Mouse (Mus musculus) midbrain, postnatal 0 days (tissue): ENCODE measurements around the gene Pten. TPM values are rescaled to one million over a fixed set of nuclear protein-coding genes. Genes with fewer than 3 reads are reported as not detected.
A peak's percentile ranks its signal among the peaks of the same experiment; 100 is the strongest.

Source experiments
- ATAC-seq: fragments of 200-750 bp; cut with Nextera tagmentation; 2 replicates; pipeline ENCODE4 v1.8.0; 2017; ENCODE audit warnings: moderate number of reproducible peaks, mild to moderate bottlenecking, moderate TSS enrichment, moderate library complexity; ENCODE audit not compliant: low FRiP score
- DNase-seq: peaks from one replicate; pipeline ENCODE4 v3.0.0-alpha.2; 2015; ENCODE audit warnings: low spot score
- H3K27ac ChIP-seq: fragments of 300-500 bp; sonication (generic); 2 replicates; pipeline ENCODE4 v1.5.1; 2014; ENCODE audit warnings: low read depth, mild to moderate bottlenecking, low read length, mixed read lengths
- H3K27me3 ChIP-seq: fragments of 300-500 bp; sonication (generic); 2 replicates; pipeline ENCODE4 v1.6.1; 2014; ENCODE audit warnings: low read length, control low read depth, mixed read lengths; ENCODE audit not compliant: insufficient read depth
- H3K36me3 ChIP-seq: fragments of 300-500 bp; sonication (generic); 2 replicates; pipeline ENCODE4 v1.6.1; 2014; ENCODE audit warnings: low read length, control low read depth, mixed read lengths; ENCODE audit not compliant: insufficient read depth
- H3K4me1 ChIP-seq: fragments of 300-500 bp; sonication (generic); 2 replicates; pipeline ENCODE4 v1.6.1; 2014; ENCODE audit warnings: mild to moderate bottlenecking, control low read depth, antibody characterized with exemption, low read length, mixed read lengths; ENCODE audit not compliant: insufficient read depth
- H3K4me2 ChIP-seq: fragments of 300-500 bp; sonication (generic); 2 replicates; pipeline ENCODE4 v1.6.1; 2014; ENCODE audit warnings: low read depth, mild to moderate bottlenecking, low read length, mixed read lengths; ENCODE audit not compliant: poor library complexity, severe bottlenecking
- H3K4me3 ChIP-seq: fragments of 300-500 bp; sonication (generic); 2 replicates; pipeline ENCODE4 v1.5.1; 2014; ENCODE audit warnings: low read depth, mild to moderate bottlenecking, low read length, moderate library complexity
- H3K9ac ChIP-seq: fragments of 300-500 bp; sonication (generic); replicated peaks from 2 replicates; pipeline ENCODE4 v1.6.1; 2014; ENCODE audit warnings: mild to moderate bottlenecking, low read length, moderate library complexity, mixed read lengths; ENCODE audit not compliant: poor library complexity, severe bottlenecking
- H3K9me3 ChIP-seq: fragments of 300-500 bp; sonication (generic); 2 replicates; pipeline ENCODE4 v1.6.1; 2016; ENCODE audit warnings: low read length, control low read depth
- CTCF ChIP-seq: IDR thresholded peaks from 2 replicates; pipeline ENCODE4 v1.5.1; 2016; ENCODE audit warnings: antibody characterized with exemption, mild to moderate bottlenecking
- WGBS: fragments of 180-500 bp; shearing (Covaris S2); extraction: QIAGEN DNeasy Blood & Tissue Kit; methylation state at CpG from one replicate; pipeline ENCODE4 v1.1.7; 2014; 5-methylcytosine and 5-hydroxymethylcytosine counted together
- polyA plus RNA-seq: library from polyadenylated mRNA; unstranded; fragments of >200 nt; fragmentation: Nextera tagmentation; extraction: Ambion mirVana; gene quantifications from 2 replicates; pipeline ENCODE4 v1.2.1, GENCODE M21; 2015
- total RNA-seq: library from RNA; depleted of rRNA; stranded (reverse); fragments of >200 nt; gene quantifications from 2 replicates; pipeline ENCODE4 v1.2.3, GENCODE M21; 2014; rRNA removed

Gene Pten
- total and polyA plus RNA-seq, 2 experiments from 2014 or later, result 14.0 to 117 TPM

DNA sequence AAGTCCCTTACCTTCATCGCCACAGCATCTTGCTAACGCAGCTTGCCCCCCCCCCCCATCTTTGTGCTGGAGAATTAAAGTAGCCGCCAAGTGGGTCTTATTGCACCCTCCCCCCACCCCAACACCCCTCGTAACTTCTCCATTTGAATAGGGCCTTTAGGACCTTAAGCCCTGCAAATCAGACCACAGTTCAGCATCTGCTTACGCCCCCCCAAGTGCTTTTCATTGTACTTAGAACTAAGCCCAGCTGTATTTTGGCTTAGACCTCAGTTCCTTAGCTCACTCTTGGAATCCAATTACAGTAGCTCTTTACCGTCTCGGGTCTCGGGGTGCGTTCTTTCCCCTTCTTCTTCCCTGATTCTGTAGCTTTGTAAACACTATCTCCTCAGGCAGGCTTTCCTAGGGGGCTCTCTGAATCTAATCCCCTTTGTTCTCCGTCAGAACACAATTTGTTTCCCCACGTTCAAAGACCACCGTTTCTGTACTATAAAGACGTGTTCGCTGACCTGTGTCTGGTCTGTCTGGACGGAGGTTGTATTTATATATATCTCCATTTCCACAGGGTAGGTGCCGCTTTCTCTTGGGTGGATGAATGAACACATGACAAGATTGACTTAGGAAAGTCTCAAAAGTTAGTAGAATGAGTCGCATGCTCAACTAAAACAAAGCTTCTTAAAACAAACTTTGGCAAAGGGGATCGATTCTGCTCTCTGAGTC is 110.0 kb downstream of the Pten start:
- Histone ChIP-seq H3K4me1 (no peaks in the 10 kb centered on the region), H3K9ac (no peak overlapping the region), H3K36me3 (no peaks in the 10 kb centered on the region), H3K4me3 (peak overlapping the region; percentile 19), H3K27ac (no peak overlapping the region), H3K27me3 (no peaks in the 10 kb centered on the region), H3K9me3 (no peaks in the 10 kb centered on the region), H3K4me2 (peak overlapping the region; percentile 45)
- ATAC-seq, result no peak
- TF ChIP-seq CTCF, result no peak
- no peak for DNase-seq
- WGBS, result 3% methylated on average over 16 of the region's 18 CpGs

- no peak for TF ChIP-seq CTCF
- DNase-seq (no peak), ATAC-seq (no peak)
- 50% methylated on average over 5 of the region's 5 CpGs for WGBS
- Histone ChIP-seq H3K9me3 (no peaks in the 10 kb centered on the region), H3K36me3 (no peaks in the 10 kb centered on the region), H3K27ac (no peak overlapping the region), H3K4me2 (no peak overlapping the region), H3K4me3 (no peak overlapping the region), H3K9ac (no peak overlapping the region), H3K4me1 (no peaks in the 10 kb centered on the region), H3K27me3 (no peaks in the 10 kb centered on the region)
Observed at GRCm38 (mm10) chr19:32868560-32868959, 111.3 kb downstream of the Pten start.

- ATAC-seq (no peak), DNase-seq (no peak)
- Histone ChIP-seq H3K27me3 (no peaks in the 10 kb centered on the region), H3K9ac (no peak overlapping the region), H3K27ac (no peak overlapping the region), H3K9me3 (no peaks in the 10 kb centered on the region), H3K36me3 (no peaks in the 10 kb centered on the region), H3K4me1 (no peaks in the 10 kb centered on the region), H3K4me3 (no peak overlapping the region), H3K4me2 (no peak overlapping the region)
- WGBS, result 46% methylated on average over 10 of the region's 10 CpGs
- TF ChIP-seq CTCF, result no peak
Observed at GRCm38 (mm10) chr19:32869053-32869680, 111.9 kb downstream of the Pten start.

GRCm38 (mm10) chr19:32873904-32874637 is 116.8 kb downstream of the Pten start:
- ATAC-seq (no peak), DNase-seq (no peak)
- Histone ChIP-seq H3K36me3 (no peaks in the 10 kb centered on the region), H3K4me3 (no peak overlapping the region), H3K9me3 (no peaks in the 10 kb centered on the region), H3K4me1 (no peaks in the 10 kb centered on the region), H3K9ac (no peak overlapping the region), H3K27ac (no peak overlapping the region), H3K27me3 (no peaks in the 10 kb centered on the region), H3K4me2 (no peak overlapping the region)
- TF ChIP-seq CTCF, result no peak
- 18% methylated on average over 7 of the region's 7 CpGs for WGBS

Other genes with a start within 250 kb of the Pten start
- gene Papss2, start 161.7 kb upstream of the Pten start, total RNA-seq, result 5.9 TPM in 2 replicates
- gene Papss2, start 161.7 kb upstream of the Pten start, polyA plus RNA-seq, result 1.8 and 2.3 TPM in 2 replicates
- gene Atad1, start 17.7 kb upstream of the Pten start, total RNA-seq, result 89.3 and 147 TPM in 2 replicates
- gene Atad1, start 17.7 kb upstream of the Pten start, polyA plus RNA-seq, result 107 and 108 TPM in 2 replicates